Mouse (Mus musculus) embryonic facial prominence, embryonic 15.5 days (tissue): ENCODE results near the gene Shroom2. TPM values are rescaled to one million over a fixed set of nuclear protein-coding genes. Genes with fewer than 3 reads are reported as not detected.
A peak's percentile ranks its signal among the peaks of the same experiment; 100 is the strongest.

Experiments used
- ATAC-seq: fragments of 200-750 bp; cut with Nextera tagmentation; 2 replicates; pipeline ENCODE4 v1.8.0; 2017; ENCODE audit warnings: low read depth, moderate TSS enrichment; ENCODE audit not compliant: insufficient number of reproducible peaks, low FRiP score, low TSS enrichment
- H3K27ac ChIP-seq: fragments of 300-500 bp; sonication (generic); replicated peaks from 2 replicates; pipeline ENCODE4 v1.5.1; 2015; ENCODE audit warnings: mild to moderate bottlenecking, inconsistent platforms
- H3K27me3 ChIP-seq: fragments of 300-500 bp; sonication (generic); 2 replicates; pipeline ENCODE4 v1.6.1; 2015; ENCODE audit warnings: inconsistent platforms
- H3K36me3 ChIP-seq: fragments of 300-500 bp; sonication (generic); 2 replicates; pipeline ENCODE4 v1.6.1; 2015; ENCODE audit warnings: mild to moderate bottlenecking, inconsistent platforms
- H3K4me1 ChIP-seq: fragments of 300-500 bp; sonication (generic); 2 replicates; pipeline ENCODE4 v1.6.1; 2015; ENCODE audit warnings: inconsistent platforms
- H3K4me2 ChIP-seq: fragments of 300-500 bp; sonication (generic); replicated peaks from 2 replicates; pipeline ENCODE4 v1.6.1; 2015; ENCODE audit warnings: mild to moderate bottlenecking, inconsistent platforms
- H3K4me3 ChIP-seq: fragments of 300-500 bp; sonication (generic); replicated peaks from 2 replicates; pipeline ENCODE4 v1.5.1; 2015; ENCODE audit warnings: mild to moderate bottlenecking, inconsistent platforms
- H3K9ac ChIP-seq: fragments of 300-500 bp; sonication (generic); 2 replicates; pipeline ENCODE4 v1.6.1; 2015; ENCODE audit warnings: inconsistent platforms
- H3K9me3 ChIP-seq: fragments of 300-500 bp; sonication (generic); replicated peaks from 2 replicates; pipeline ENCODE4 v1.6.1; 2016; ENCODE audit warnings: inconsistent platforms
- WGBS: fragments of 180-500 bp; shearing (Covaris S2); methylation state at CpG from one replicate; pipeline ENCODE4 v1.1.7; 2015; 5-methylcytosine and 5-hydroxymethylcytosine counted together
- polyA plus RNA-seq: library from polyadenylated mRNA; unstranded; fragments of >200 nt; fragmentation: Nextera tagmentation; extraction: Ambion mirVana; gene quantifications from 2 replicates; pipeline ENCODE4 v1.2.1, GENCODE M21; 2015

The Shroom2 gene
- polyA plus RNA-seq, 1 experiment from 2014 or later: 5.7 TPM

DNA sequence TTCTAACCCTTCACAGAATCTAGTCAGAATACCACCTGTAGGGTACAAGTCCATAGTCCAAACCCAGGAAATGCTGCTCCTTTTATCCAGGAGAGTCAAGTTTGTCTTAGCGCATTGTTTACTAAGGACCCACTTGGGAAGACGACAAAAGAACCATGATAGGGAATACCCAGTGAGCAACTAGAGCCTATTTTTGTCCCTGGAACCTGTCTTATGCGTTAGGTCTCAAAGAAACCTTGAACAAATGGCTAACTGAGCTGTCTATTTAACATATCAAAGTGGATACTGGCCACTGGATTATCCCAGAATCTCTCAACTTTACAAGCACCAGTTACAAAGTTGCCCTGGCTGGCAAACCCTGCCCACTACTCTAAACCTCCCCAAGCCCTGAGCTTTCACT is 67.6 kb downstream of the Shroom2 start:
- Histone ChIP-seq H3K36me3 (no peaks in the 10 kb centered on the region), H3K4me1 (no peaks in the 10 kb centered on the region), H3K9ac (no peak overlapping the region), H3K27me3 (no peaks in the 10 kb centered on the region; the same call in 1 of the 2 replicates), H3K4me3 (no peak overlapping the region), H3K4me2 (no peak overlapping the region), H3K27ac (no peak overlapping the region), H3K9me3 (no peaks in the 10 kb centered on the region)
- no peak for ATAC-seq
- 76% methylated on average over 3 of the region's 3 CpGs for WGBS

DNA sequence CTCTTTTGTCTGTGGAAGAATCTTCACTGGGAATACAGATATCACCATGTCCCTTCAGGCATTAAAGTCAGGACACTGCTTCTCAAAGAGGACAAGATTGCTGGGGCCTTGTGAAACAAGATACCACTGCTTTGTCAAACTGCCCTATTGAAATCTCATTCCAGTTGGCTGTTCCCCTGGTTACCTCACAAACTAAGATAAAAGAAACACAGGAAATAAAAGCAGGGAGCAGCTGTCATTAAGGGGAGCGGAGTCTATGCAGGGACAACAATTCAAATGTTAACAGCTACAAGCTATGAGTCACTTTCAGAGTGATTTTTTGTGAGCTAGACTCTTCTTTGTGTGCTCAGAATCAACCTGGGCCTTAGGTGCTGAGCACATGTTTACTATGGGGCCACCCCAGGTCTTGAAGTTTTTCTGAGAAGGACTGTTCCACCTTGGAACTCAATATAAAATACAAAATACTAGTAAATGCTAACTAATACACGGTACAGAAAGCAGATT is 78.4 kb downstream of the Shroom2 start:
- WGBS: 57% methylated on average over 2 of the region's 2 CpGs
- ATAC-seq: no peak
- no peak overlapping the region for H3K4me3 ChIP-seq

DNA sequence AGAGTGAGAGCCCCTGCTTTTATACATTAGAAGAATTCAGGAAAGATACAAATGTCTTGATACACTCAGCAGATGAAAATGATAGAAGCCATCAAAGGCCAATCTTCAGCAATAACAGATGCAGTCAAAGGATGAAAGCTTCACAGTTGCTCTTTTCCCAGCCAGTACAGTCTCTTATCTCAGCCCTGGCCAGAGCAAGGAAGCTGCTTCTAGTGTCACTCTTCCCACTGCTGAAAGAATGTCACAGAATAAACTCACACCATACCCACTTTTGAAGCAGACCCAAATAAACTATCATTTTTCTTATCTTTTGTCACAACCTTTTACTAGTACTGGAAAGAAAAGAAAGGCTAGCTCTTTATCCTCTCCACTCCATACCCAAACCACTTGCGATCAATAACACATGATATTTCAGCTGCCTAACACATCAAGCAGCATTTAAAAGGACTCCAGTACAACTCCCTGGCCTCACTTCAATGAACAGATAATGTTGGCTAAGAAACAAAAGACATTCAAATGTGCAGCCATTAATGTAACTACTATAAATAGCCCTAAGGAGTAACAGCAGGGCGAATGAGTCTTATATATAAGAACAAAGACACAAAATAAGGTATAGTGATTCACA is 90.0 kb downstream of the Shroom2 start:
- Histone ChIP-seq H3K27ac (no peak overlapping the region), H3K9me3 (no peaks in the 10 kb centered on the region), H3K4me3 (no peak overlapping the region), H3K4me2 (no peak overlapping the region), H3K9ac (no peak overlapping the region), H3K36me3 (no peaks in the 10 kb centered on the region), H3K4me1 (no peaks in the 10 kb centered on the region), H3K27me3 (peaks cover 5% of the 10 kb centered on the region; the same call in 1 of the 2 replicates)
- no peak for ATAC-seq
- 66% methylated on average over 2 of the region's 2 CpGs for WGBS

More for the DNA sequence above, 78.4 kb downstream of the Shroom2 start:
- no peaks in the 10 kb centered on the region for H3K9me3 ChIP-seq
- no peak overlapping the region for H3K9ac ChIP-seq
- H3K36me3 ChIP-seq: no peaks in the 10 kb centered on the region
- no peaks in the 10 kb centered on the region for H3K27me3 ChIP-seq
- H3K4me2 ChIP-seq: no peak overlapping the region
- no peaks in the 10 kb centered on the region for H3K4me1 ChIP-seq
- H3K27ac ChIP-seq: no peak overlapping the region

DNA sequence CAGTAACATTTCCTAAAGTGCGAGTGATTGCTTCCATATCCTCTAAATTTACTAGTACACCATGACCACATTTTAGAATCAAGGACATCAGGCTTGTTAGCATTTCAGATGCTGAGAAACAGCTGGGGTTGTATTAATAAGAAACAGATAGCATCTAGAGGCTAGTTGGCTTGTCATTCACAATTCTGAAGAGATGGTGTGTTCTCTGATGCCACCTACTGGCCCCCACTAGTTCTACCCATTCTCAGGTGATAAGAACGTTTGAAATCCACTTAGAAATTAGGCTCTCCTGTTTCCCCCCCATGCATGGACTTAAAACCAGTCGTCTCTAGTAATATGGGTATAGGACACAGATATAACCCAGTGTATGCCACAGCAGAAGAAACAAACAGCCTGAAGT is 92.9 kb downstream of the Shroom2 start:
- Histone ChIP-seq H3K4me1 (no peaks in the 10 kb centered on the region), H3K4me2 (no peak overlapping the region), H3K27ac (no peak overlapping the region), H3K4me3 (no peak overlapping the region), H3K27me3 (peaks cover 5% of the 10 kb centered on the region; the same call in 1 of the 2 replicates), H3K9ac (no peak overlapping the region), H3K36me3 (no peaks in the 10 kb centered on the region), H3K9me3 (no peaks in the 10 kb centered on the region)
- ATAC-seq: no peak
- WGBS: 36% methylated on average over 3 of the region's 3 CpGs

DNA sequence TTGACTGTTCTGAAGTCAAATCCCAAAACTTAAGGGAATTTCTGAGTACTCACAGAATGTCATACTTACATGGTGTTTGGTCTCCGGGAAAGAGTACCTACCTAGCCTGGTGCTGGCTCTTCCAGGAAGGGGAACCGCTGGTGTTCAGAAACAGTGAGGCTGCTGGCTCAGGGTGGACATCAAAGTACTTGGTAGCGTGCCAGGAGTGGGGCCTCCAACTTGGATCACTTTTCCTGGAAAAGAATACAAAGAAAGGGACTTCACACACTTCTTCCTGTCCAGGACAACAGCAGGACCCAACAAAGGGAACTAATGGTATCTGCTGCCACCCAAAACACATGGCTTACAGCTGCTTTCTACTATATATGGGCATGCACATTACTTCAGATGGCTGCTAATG is 95.8 kb downstream of the Shroom2 start:
- Histone ChIP-seq H3K9ac (no peak overlapping the region), H3K27me3 (no peaks in the 10 kb centered on the region), H3K36me3 (no peaks in the 10 kb centered on the region), H3K27ac (no peak overlapping the region), H3K4me1 (no peaks in the 10 kb centered on the region), H3K4me3 (no peak overlapping the region), H3K4me2 (no peak overlapping the region), H3K9me3 (no peaks in the 10 kb centered on the region)
- WGBS: 78% methylated on average over 3 of the region's 3 CpGs
- no peak for ATAC-seq

DNA sequence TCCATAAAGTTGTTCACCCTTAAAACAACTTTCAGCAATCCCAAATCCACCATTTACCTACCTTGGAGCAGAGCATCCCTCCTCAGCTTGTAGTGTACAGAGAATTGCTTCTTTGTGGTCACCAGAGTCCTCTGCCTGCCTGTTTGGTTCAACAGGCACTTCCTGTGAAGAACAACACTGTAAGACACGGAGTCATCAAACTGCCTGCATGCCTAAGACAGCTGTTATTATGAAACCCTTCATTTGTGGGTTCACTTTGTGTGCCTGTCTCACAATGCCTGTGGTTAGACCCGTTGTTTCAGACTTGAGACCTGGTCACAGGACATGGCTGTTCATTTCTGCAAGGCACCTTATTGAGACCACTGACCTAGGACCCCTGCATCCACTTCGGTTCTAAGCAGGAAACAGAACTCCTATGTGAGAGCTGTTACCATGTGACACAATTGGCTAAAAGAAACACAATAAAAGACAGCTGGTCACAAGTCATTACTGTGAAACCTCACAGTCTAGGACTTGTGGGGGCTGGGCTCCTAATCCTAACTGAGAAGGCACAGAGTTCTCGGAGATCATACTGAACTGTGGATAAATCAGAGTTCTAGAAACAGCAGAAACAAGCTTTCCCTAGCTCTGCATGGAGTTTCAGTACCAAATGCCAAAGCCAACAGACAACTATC is 111.8 kb downstream of the Shroom2 start:
- 34% methylated on average over 4 of the region's 4 CpGs for WGBS
- no peak overlapping the region for H3K4me3 ChIP-seq
- peaks cover 17% of the 10 kb centered on the region; the same call in 1 of the 2 replicates for H3K27me3 ChIP-seq
- no peaks in the 10 kb centered on the region for H3K9me3 ChIP-seq
- ATAC-seq: no peak
- no peaks in the 10 kb centered on the region for H3K36me3 ChIP-seq
- H3K27ac ChIP-seq: no peak overlapping the region
- no peaks in the 10 kb centered on the region for H3K4me1 ChIP-seq
- no peak overlapping the region for H3K9ac ChIP-seq
- no peak overlapping the region for H3K4me2 ChIP-seq

DNA sequence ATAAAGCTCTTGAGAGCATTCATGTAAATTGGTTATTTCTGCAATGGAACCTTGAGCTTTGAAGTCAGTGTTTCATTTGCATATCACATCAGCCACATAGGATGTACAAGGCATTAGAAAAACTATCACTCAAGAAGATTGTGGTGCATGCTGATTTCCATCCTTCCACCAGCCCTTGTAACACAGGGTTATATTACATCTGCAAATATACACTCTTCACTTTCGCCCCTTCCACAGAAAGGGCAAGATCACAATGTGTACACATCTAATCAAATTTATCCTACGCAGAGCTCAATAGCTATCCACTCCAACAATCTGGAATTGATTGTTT is 112.7 kb downstream of the Shroom2 start:
- Histone ChIP-seq H3K9me3 (no peaks in the 10 kb centered on the region), H3K27me3 (peaks cover 17% of the 10 kb centered on the region; the same call in 1 of the 2 replicates), H3K4me1 (no peaks in the 10 kb centered on the region), H3K4me3 (no peak overlapping the region), H3K9ac (no peak overlapping the region), H3K27ac (no peak overlapping the region), H3K36me3 (no peaks in the 10 kb centered on the region), H3K4me2 (no peak overlapping the region)
- no peak for ATAC-seq
- WGBS: 47% methylated on average over 2 of the region's 2 CpGs

DNA sequence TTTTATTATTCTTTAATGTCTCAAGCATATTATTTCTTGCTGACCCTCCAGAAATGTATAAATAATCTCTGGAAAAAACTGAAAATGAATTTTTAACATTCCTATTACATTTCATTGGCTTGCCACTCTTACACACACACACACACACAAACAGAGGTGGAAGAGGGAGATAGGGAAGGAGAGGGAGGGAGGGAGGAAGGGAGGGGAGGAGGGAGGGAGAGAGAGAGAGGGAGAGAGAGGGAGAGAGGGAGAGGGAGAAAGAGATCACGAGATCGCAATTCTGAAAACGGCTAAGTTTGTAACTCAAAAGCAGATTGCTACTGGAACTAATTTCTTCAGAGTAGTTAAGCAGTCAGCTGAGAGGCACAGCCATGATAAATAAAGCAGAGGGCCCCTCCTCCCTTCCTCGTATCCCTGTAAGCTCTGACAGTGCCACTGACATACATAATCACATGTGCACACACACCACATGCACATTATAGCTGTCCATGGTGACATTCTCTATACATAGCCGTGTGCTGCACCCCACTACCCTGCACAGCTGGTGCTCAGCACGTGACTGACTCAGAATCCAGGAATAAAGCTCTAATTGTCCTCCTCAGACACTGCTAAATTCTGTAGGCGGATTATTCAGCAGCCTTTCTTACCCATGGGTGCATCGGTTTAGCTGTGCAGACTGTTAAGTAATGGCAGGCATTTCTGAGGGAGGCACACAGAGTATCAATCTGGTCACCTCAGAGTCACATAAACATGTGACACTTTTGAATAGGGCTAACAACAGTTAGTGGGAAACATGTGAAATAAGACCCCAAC is 113.3 kb downstream of the Shroom2 start:
- no peaks in the 10 kb centered on the region for H3K9me3 ChIP-seq
- no peaks in the 10 kb centered on the region for H3K4me1 ChIP-seq
- H3K36me3 ChIP-seq: no peaks in the 10 kb centered on the region
- H3K27ac ChIP-seq: no peak overlapping the region
- H3K4me2 ChIP-seq: no peak overlapping the region
- peaks cover 17% of the 10 kb centered on the region; the same call in 1 of the 2 replicates for H3K27me3 ChIP-seq
- no peak overlapping the region for H3K9ac ChIP-seq
- ATAC-seq: peak; percentile 47; the same call in 1 of the 2 replicates
- no peak overlapping the region for H3K4me3 ChIP-seq
- WGBS: 39% methylated on average over 8 of the region's 8 CpGs

DNA sequence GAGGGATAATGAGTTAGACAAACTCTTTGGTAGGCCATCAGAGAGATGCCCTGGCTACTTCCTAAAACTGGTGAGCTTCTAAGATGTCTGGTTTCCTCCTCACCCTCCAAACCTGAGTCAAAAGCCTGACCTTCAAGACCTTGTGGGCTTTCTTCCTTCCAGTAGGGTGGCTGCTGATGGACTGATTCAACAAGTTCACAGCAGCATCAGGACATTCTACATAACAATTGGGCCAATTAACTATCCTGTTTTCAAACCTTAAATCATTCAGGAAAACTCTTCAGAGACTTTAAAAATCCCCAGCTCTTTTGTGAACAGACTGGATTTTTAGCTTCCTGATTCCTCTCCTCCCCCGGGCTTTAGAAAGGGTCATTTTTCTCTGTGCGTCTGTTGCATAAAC is 116.6 kb downstream of the Shroom2 start:
- H3K9ac ChIP-seq: no peak overlapping the region
- 82% methylated on average over 2 of the region's 2 CpGs for WGBS

DNA sequence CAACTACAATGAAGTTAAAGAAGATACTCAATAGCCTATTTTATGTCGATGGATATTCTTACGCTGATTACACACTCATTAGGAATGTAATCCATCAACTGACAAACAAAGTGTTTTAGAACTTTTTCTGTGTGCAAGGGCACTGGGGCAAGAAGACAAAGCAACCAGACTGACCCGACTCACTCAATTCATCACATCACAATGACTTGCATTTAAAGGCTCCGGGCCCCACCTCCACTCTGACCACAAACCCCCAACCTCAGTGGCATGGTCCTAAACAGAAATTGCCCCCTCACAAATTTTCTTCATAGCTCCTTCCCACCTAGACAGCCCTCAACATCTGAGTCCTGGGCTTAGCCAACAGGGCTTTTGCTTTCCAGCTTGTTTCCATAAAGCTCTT is 124.4 kb downstream of the Shroom2 start:
- WGBS: 48% methylated on average over 4 of the region's 4 CpGs
- no peaks in the 10 kb centered on the region for H3K9me3 ChIP-seq
- no peak overlapping the region for H3K9ac ChIP-seq
- no peak for ATAC-seq
- H3K27ac ChIP-seq: no peak overlapping the region
- no peak overlapping the region for H3K4me3 ChIP-seq
- no peaks in the 10 kb centered on the region for H3K27me3 ChIP-seq
- no peaks in the 10 kb centered on the region for H3K36me3 ChIP-seq
- no peaks in the 10 kb centered on the region for H3K4me1 ChIP-seq
- no peak overlapping the region for H3K4me2 ChIP-seq

More for the DNA sequence above, 116.6 kb downstream of the Shroom2 start:
- Histone ChIP-seq H3K4me1 (no peaks in the 10 kb centered on the region), H3K27me3 (peaks cover 6% of the 10 kb centered on the region; the same call in 1 of the 2 replicates), H3K36me3 (no peaks in the 10 kb centered on the region), H3K27ac (no peak overlapping the region), H3K9me3 (no peaks in the 10 kb centered on the region), H3K4me3 (no peak overlapping the region), H3K4me2 (no peak overlapping the region)
- no peak for ATAC-seq
